Mouse (Mus musculus) C3H10T1/2 (cell line): ENCODE results near the gene Cd5l. TPM values are rescaled to one million over a fixed set of nuclear protein-coding genes. Genes with fewer than 3 reads are reported as not detected.

Source experiments
- polyA plus RNA-seq, 2 experiments: library from polyadenylated mRNA; unstranded; fragments of >200 nt; fragmentation: generic; extraction: Trizol; gene quantifications; one replicate each; pipeline ENCODE4 v1.2.1; 2012; ENCODE audit warnings: missing spikeins in 2 of 2

Gene Cd5l
- not detected for polyA plus RNA-seq

GRCm38 (mm10) chr3:87357581-87357980 is at the start of gene Cd5l:
Gene Cd5l, plus strand, starts transcription at chr3:87357881.

GRCm38 (mm10) chr3:87376195-87377165 is 18.8 kb downstream of the Cd5l start, which contains the start of gene Fcrl1:
Gene Fcrl1, plus strand, starts transcription at chr3:87376387.

Other genes starting within 250 kb of the Cd5l start
- gene Kirrel, start 183.1 kb upstream of the Cd5l start, polyA plus RNA-seq: 10 to 100 TPM in 1 of 2 experiments, 1 to 10 TPM in 1; 5.8 to 35.9 TPM
- not detected for gene Fcrls, start 94.1 kb upstream of the Cd5l start, polyA plus RNA-seq
- not detected for gene Fcrl1, start 18.5 kb downstream of the Cd5l start, polyA plus RNA-seq
- not detected for gene Fcrl5, start 77.9 kb downstream of the Cd5l start, polyA plus RNA-seq
- gene Etv3, start 167.5 kb downstream of the Cd5l start, polyA plus RNA-seq: 1 to 10 TPM in 1 of 2 experiments, under 1 TPM in 1; 0.22 to 3.2 TPM